Mouse (Mus musculus) telencephalon, adult 2 months (tissue): Measurements from ENCODE around the gene Ugt1a5.
A peak's percentile ranks its signal among the peaks of the same experiment; 100 is the strongest.
"Not testable (repeated sequence)": the region's sequence is repeated elsewhere in the genome, so short reads cannot be mapped to it uniquely, and the experiment has no call there.

Experiments used
- DNase-seq: peaks from one replicate; pipeline ENCODE4 v3.0.0-alpha.2; 2011; ENCODE audit warnings: low read depth, low spot score

Ugt1a5 gene

GRCm38 (mm10) chr1:88197443-88197842 is 31.6 kb downstream of the Ugt1a5 start:
- DNase-seq: no peak

DNA sequence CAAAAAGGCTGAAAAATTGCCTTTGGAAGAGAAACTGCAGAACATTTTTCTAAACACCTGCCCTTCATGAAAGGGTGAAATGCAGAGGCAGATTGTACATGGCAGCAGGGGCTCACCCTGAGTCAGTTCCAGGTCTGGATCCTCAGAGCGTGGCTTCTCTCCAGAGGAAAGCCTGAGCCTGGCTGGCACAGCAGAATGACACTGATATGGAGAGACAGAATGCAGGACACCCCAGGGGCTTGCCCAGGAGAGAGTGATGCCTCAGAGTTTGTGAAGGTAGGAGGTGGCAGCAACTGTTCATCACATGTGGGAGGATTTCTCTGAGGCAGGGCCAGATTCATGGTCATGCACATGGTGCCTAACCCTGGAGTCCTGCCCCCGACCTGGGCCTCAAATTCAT is 34.2 kb downstream of the Ugt1a5 start:
- no peak for DNase-seq

DNA sequence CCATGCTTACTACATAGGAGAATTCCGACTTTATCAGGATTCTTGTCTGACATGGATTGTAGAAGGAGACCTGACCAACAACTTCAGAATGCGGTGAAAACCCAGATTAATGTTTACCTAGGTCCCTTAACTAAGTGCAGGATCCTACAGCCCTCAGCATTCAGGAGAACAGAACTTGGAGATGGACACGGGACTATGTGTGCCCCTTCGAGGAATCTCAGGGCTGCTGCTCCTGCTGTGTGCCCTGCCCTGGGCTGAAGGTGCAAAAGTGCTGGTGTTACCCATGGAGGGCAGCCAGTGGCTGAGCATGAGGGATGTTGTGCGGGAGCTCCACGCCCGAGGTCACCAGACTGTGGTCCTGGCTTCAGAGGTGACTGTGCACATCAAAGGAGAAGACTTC is 34.6 kb downstream of the Ugt1a5 start, which contains the start of gene Ugt1a2:
TSS of gene Ugt1a2 (plus strand) at position 146 of the 400 bp plus-strand sequence.
- no peak for DNase-seq

- DNase-seq: peak; percentile 55
These were observed 39.6 kb downstream of the Ugt1a5 start, which contains the start of gene Dnajb3 for GRCm38 (mm10) chr1:88205294-88205922. Gene Dnajb3 (minus strand): TSS chr1:88205782.

GRCm38 (mm10) chr1:88206843-88207479 is 41.1 kb downstream of the Ugt1a5 start:
- DNase-seq: no peak

DNA sequence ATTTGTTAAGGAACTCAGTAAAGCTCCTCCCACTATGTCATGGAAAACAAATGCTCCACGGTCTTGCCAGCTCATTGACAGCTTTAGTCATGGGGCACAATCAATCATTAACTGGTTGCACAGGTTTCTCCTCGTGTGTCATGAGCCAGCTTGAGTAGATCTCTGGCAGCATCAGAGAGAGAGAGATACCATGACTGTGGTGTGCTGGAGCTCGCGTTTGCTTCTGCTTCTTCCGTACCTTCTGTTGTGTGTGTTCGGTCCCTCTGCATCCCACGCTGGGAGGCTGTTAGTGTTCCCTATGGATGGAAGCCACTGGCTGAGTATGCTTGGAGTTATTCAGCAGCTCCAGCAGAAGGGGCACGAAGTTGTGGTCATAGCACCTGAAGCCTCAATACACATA is 46.0 kb downstream of the Ugt1a5 start, which contains the start of gene Ugt1a1:
TSS of gene Ugt1a1 (plus strand) at position 148 of the 400 bp plus-strand sequence.
- no peak for DNase-seq

DNA sequence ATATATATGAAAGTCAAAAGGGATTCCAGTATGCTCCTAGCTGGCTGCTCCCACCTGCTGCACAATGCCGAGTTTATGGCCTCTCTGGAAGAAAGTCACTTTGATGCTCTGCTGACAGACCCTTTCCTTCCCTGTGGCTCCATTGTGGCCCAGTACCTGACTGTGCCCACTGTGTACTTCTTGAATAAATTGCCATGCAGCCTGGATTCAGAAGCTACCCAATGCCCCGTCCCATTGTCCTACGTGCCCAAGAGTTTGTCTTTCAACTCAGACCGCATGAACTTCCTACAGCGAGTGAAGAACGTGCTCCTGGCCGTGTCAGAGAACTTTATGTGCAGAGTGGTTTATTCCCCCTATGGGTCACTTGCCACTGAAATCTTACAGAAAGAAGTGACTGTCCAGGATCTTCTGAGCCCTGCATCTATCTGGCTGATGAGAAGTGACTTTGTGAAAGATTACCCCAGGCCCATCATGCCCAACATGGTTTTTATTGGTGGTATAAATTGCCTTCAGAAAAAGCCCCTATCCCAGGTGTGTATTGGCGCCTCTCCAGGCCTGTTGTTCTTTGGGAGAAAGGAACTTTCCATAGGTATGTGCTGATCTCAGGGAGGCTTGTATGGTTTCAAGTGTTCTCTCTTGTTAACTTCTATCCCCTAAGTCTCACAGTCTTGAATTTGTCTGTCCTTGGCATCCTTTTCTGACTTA is 46.7 kb downstream of the Ugt1a5 start:
- DNase-seq: no peak

DNA sequence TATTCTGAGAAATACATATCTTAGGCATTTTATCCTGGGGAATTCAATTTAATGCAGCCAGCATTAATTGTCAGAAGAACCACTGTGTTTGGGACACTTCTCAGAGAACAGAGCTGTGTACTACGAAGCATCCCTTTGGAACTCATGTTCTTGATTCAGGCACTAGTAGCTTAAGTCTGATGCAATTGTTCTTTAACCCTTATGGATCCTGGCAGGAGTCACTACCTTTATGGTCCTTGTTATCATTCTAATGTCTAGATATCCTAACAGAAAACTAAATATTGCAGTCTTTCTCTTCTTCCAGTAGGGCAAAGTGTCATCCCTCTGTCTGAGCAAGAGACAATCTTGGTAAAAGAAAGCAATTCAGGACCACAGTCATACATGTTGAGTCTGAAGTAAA is 47.2 kb downstream of the Ugt1a5 start:
- no peak for DNase-seq

DNA sequence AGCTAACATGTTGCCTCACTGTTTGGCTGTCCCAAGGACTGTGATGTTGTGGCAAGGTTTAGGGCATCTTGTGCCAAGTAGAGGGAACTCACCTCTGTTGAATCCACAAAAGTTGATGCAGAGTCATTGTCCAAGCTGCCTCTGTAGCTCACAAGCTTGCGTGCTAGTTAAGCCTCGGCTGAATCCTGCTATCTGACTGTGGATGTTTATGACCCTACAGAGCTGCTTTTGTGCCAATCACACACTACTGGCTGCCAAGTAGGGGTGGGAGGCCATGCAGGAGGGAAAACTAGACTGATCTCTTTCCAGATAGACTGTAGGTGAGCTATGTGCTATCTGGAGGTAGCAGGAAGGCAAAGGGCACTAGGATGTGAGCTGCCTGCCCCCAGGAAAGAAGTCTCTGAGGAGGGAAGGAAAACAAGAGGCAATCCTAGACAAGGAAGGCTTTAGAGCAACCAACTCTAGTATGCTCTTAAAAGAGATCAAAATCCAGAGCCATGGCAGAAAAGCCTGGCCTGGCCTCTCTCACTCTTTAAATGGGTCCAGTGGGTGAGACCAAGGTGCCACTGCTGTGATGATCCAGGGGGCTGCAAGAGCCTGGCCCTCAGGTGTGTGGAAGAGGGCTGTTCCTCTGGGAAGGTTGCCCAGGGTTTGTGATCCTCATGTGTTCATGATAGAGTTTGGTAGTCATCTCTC is 48.1 kb downstream of the Ugt1a5 start:
- DNase-seq: no peak

DNA sequence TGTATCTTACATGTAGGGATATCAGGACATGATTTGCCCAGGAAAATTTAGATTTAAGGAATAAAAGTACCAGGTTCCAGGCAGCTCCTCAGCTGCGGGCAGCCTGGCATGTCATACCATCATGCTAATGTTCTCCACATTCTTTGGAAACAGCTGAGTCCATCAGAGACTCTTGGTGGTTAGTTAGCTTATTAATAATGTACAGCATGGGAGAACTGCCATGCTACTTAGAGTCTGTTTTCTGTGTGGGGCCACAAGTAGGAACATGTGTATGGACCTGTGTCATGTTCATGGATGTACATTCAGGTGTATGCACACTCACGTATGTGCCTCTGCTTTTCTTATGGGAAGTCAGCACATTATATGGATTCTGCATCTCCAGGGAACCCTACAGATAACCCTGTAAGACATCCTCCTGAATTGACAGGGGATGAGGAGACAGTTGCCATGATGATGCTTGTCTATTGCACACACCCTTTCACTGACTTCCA is 48.7 kb downstream of the Ugt1a5 start:
- DNase-seq: no peak

DNA sequence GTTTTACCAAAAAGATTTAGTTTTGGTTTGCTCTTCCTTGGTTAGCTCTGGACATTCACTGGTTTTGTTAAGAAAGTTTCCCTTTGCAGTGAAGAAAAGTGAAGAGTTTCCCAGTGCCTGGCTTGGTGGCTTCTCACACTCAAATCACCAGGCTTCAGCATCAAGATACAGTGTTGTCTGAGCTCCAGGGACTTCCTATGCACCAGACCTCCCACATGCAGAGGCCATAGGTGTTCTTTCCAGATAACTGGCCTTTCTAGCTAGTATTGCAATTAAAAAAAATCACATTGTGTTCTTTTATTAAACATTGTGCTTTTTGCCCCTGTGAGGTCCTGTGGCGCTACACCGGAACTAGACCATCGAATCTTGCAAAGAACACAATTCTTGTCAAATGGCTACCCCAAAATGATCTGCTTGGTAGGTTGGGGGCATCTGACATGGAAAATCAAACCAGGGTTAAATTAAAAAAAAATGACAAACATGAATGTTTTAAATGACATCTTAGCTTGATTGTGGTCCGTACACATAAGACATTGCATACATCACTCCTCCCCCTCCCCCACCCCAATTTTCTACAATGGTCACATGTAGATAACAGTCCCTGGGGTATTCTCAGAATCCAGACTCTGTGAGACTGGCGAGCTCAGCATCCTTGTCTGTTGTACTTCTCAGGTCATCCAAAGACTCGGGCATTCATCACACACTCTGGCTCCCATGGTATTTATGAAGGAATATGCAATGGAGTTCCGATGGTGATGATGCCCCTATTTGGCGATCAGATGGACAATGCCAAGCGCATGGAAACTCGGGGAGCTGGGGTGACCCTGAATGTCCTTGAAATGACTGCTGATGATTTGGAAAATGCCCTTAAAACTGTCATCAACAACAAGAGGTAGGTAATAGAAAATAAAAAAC is 49.9 kb downstream of the Ugt1a5 start:
- DNase-seq: no peak

DNA sequence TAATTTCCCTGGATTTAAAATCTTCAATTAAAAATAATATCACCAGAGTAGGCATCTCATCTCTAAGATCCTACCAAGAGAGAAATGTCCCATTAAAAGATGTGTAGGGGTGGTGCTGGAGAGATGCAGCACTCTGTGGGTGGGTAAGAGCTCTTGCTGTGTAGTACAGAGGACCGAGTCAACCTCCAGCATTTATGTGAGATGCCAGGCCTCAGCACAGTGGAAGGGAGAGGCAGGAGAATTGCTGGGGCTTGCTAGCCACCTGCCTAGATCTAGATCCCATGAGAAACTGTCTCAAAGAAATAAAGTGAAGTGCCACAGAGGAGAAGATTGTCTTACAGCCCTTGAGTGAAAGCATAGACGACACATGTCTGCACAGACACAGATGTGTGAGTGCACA is 50.7 kb downstream of the Ugt1a5 start:
- no peak for DNase-seq

DNA sequence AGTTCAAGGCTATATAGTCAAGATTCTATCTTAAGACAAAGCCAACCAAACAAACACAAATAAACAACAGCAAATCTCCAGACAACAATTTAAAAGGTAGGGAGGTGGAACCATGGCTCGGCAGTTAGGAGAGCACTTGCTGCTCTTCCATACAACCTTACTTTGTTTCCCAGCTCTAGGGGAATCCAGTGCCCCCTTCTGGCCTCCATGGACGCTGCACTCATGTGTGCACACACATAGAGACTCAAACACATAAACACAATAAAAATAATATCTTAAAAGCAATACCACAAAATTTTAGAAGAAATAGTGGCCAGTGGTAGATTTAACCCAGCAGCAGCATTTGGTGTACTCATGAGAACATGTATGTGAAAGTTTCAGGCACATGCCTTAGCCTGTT is 51.3 kb downstream of the Ugt1a5 start:
- no peak for DNase-seq

DNA sequence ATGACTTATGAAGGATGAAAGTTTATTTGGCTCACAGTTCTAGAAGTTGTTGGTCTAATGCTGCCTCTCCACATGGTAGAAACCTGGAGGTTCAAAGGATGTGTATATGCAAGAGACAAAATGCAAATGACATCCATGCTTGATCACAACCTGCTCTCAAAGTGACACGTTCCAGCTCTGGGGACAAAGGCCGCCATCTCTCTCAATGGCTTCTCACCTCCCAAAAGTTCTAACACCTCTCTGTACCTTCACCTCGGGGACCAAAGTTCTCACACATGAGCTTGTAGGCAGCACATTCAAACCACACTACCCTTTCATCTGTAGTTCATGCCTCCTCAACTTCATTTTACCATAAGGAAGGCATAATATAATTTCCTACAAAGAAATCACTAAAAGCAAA is 51.8 kb downstream of the Ugt1a5 start:
- DNase-seq: no peak

- DNase-seq: no peak
These were observed 52.2 kb downstream of the Ugt1a5 start for GRCm38 (mm10) chr1:88218051-88218450.

DNA sequence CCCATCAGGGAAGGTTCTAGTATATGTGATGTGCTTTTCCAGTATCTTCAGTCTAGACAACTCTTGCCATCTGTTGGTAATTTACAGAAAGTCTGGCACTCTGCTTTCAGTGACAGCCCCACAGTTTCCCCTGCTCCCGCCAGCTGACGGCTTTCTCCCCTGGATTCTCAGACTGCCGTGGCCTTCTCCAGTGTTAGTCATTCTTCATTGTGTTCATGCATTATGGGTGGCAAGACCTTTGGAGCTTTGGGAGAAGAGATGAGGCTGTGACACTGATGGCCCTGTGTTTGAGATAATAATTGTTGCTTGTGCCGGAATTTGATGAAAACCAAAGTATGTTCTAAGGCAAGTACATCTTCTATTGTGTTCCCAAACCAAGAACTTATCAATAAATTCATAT is 52.8 kb downstream of the Ugt1a5 start:
- no peak for DNase-seq

GRCm38 (mm10) chr1:88219054-88219453 is 53.2 kb downstream of the Ugt1a5 start:
- DNase-seq: no peak

GRCm38 (mm10) chr1:88220336-88220735 is 54.5 kb downstream of the Ugt1a5 start:
- no peak for DNase-seq

DNA sequence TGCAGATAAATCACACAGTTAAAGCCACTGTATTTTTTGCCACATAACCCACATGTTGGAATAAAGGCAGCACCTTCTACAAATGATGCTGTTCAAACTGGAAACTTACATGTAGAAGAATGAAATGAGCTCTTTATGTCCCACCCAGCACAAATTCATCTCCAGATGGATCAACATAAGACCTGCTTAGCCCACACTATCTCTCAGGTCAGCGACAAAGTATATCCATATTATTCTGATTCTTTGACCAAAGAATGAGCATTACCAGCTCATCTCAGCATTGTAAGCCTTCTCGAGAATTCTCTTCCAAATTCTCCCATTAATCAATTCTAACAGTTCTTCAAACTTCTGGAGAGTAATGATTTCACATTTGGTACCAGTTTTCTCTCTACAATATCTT is 56.4 kb downstream of the Ugt1a5 start:
- no peak for DNase-seq

DNA sequence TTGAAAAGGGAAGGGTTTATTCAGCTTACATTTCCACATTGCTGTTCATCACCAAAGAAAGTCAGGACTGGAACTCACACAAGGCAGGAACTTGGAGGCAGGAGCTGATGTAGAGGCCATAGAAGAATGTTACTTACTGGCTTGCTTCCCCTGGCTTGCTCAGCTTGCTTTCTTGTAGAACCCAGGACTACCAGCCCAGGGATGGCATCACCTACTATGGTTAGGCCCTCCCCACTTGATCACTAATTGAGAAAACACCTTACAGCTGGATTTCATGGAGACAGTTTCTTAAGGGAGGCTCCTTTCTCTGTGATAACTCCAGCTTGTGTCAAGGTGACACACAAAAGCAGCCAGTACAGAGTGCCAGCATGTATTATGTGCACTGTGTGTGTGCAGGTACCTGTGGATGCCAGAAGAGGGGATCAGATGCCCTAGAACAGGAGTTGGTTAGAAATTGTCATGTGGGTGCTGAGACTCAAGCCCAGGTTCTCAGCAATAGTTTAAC is 57.3 kb downstream of the Ugt1a5 start:
- DNase-seq: not testable (repeated sequence)

GRCm38 (mm10) chr1:88223591-88223990 is 57.8 kb downstream of the Ugt1a5 start:
- no peak for DNase-seq
